Mouse (Mus musculus) cerebellum, adult 2 months (tissue): ENCODE data around the gene Rps19bp1.

Source experiments
- CTCF ChIP-seq: fragments of 200-500 bp; IDR thresholded peaks from 2 replicates; pipeline ENCODE4 v1.5.1; 2011; ENCODE audit warnings: low read depth, mild to moderate bottlenecking, control low read depth, low read length, moderate library complexity, borderline replicate concordance; ENCODE audit not compliant: insufficient read depth
- POLR2A ChIP-seq: fragments of 200-500 bp; IDR thresholded peaks from 2 replicates; pipeline ENCODE4 v1.6.1; 2011; ENCODE audit warnings: low read length, control low read depth, borderline replicate concordance; ENCODE audit not compliant: insufficient read depth

GRCm38 (mm10) chr15:80277107-80277506, 13.0 kb upstream of the Rps19bp1 start:
- TF ChIP-seq CTCF (peak; percentile 71), POLR2A (no peak)
